Mouse (Mus musculus): Measurements from ENCODE around the gene Klre1.

The Klre1 gene

GRCm38 (mm10) chr6:129557298-129558023 lies 20.2 kb upstream of the Klre1 start:
- TF ChIP-seq GATA4 (IDR thresholded peaks at IDR 0.05; ENCODE audit: insufficient replicate concordance, low read length), result no peak

- TF ChIP-seq GATA4 (IDR thresholded peaks at IDR 0.05; ENCODE audit: insufficient replicate concordance, low read length), result no peak
These were observed 18.6 kb upstream of the Klre1 start for GRCm38 (mm10) chr6:129558946-129559640.

GRCm38 (mm10) chr6:129559641-129560027 lies 18.1 kb upstream of the Klre1 start:
- no peak for TF ChIP-seq GATA4 (IDR thresholded peaks at IDR 0.05; ENCODE audit: insufficient replicate concordance, low read length)

GRCm38 (mm10) chr6:129565257-129565656 lies 12.4 kb upstream of the Klre1 start:
- no peak for TF ChIP-seq GATA4 (IDR thresholded peaks at IDR 0.05; ENCODE audit: insufficient replicate concordance, low read length)

GRCm38 (mm10) chr6:129575315-129575714 lies 2.4 kb upstream of the Klre1 start:
- TF ChIP-seq GATA4 (IDR thresholded peaks at IDR 0.05; ENCODE audit: insufficient replicate concordance, low read length), result no peak

GRCm38 (mm10) chr6:129581274-129581673 lies 3.6 kb downstream of the Klre1 start:
- no peak for TF ChIP-seq GATA4 (IDR thresholded peaks at IDR 0.05; ENCODE audit: insufficient replicate concordance, low read length)

- no peak for TF ChIP-seq GATA4 (IDR thresholded peaks at IDR 0.05; ENCODE audit: insufficient replicate concordance, low read length)
These were observed 4.2 kb downstream of the Klre1 start for GRCm38 (mm10) chr6:129581896-129582295.

- no peak for TF ChIP-seq GATA4 (IDR thresholded peaks at IDR 0.05; ENCODE audit: insufficient replicate concordance, low read length)
These were observed 5.3 kb downstream of the Klre1 start for GRCm38 (mm10) chr6:129583014-129583413.

- TF ChIP-seq GATA4 (IDR thresholded peaks at IDR 0.05; ENCODE audit: insufficient replicate concordance, low read length), result no peak
These were observed 13.8 kb downstream of the Klre1 start, which contains the start of gene Klrd1 for GRCm38 (mm10) chr6:129591508-129591907. Gene Klrd1 (plus strand): TSS chr6:129591782.

- TF ChIP-seq GATA4 (IDR thresholded peaks at IDR 0.05; ENCODE audit: insufficient replicate concordance, low read length), result no peak
These were observed 30.7 kb downstream of the Klre1 start for GRCm38 (mm10) chr6:129608372-129608771.

- TF ChIP-seq GATA4 (IDR thresholded peaks at IDR 0.05; ENCODE audit: insufficient replicate concordance, low read length), result no peak
These were observed 46.0 kb downstream of the Klre1 start, which contains the start of gene Klrk1 for GRCm38 (mm10) chr6:129623735-129624134. Gene Klrk1 (minus strand): TSS chr6:129623864.
